Mouse (Mus musculus) embryonic facial prominence, embryonic 11.5 days (tissue): ENCODE results near the gene Lrba. TPM values are rescaled to one million over a fixed set of nuclear protein-coding genes. Genes with fewer than 3 reads are reported as not detected.

Source experiments
- ATAC-seq: fragments of 200-750 bp; cut with Nextera tagmentation; replicated peaks from 2 replicates; pipeline ENCODE4 v1.8.0; 2017; ENCODE audit warnings: low read depth; ENCODE audit not compliant: insufficient number of reproducible peaks, low FRiP score, low TSS enrichment
- DNase-seq: peaks from one replicate; pipeline ENCODE4 v3.0.0-alpha.2; 2015; ENCODE audit warnings: low spot score
- H3K27ac ChIP-seq: fragments of 300-500 bp; sonication (generic); replicated peaks from 2 replicates; pipeline ENCODE4 v1.5.1; 2014; ENCODE audit warnings: mild to moderate bottlenecking, low read depth, low read length, control low read depth
- H3K27me3 ChIP-seq: fragments of 300-500 bp; sonication (generic); 2 replicates; pipeline ENCODE4 v1.6.1; 2014; ENCODE audit warnings: mild to moderate bottlenecking, low read length, moderate library complexity, mixed read lengths; ENCODE audit not compliant: control insufficient read depth, insufficient read depth
- H3K36me3 ChIP-seq: fragments of 300-500 bp; sonication (generic); replicated peaks from 2 replicates; pipeline ENCODE4 v1.6.1; 2014; ENCODE audit warnings: low read depth, mild to moderate bottlenecking, low read length, moderate library complexity, mixed read lengths; ENCODE audit not compliant: control insufficient read depth, insufficient read depth
- H3K4me1 ChIP-seq: fragments of 300-500 bp; sonication (generic); 2 replicates; pipeline ENCODE4 v1.6.1; 2014; ENCODE audit warnings: low read length, mixed read lengths; ENCODE audit not compliant: control insufficient read depth, insufficient read depth
- H3K4me2 ChIP-seq: fragments of 300-500 bp; sonication (generic); 2 replicates; pipeline ENCODE4 v1.6.1; 2014; ENCODE audit warnings: low read depth, mild to moderate bottlenecking, control low read depth, low read length, moderate library complexity
- H3K4me3 ChIP-seq: fragments of 300-500 bp; sonication (generic); 2 replicates; pipeline ENCODE4 v1.5.1; 2014; ENCODE audit warnings: low read depth, low read length, control low read depth
- H3K9ac ChIP-seq: fragments of 300-500 bp; sonication (generic); replicated peaks from 2 replicates; pipeline ENCODE4 v1.6.1; 2014; ENCODE audit warnings: mild to moderate bottlenecking, control low read depth, low read length
- H3K9me3 ChIP-seq: fragments of 300-500 bp; sonication (generic); replicated peaks from 2 replicates; pipeline ENCODE4 v1.6.1; 2016; ENCODE audit warnings: mild to moderate bottlenecking, low read length, inconsistent platforms, mixed read lengths; ENCODE audit not compliant: control insufficient read depth
- WGBS: fragments of 180-500 bp; shearing (Covaris S2); extraction: QIAGEN DNeasy Blood & Tissue Kit; methylation state at CpG from one replicate; pipeline ENCODE4 v1.1.7; 2014; 5-methylcytosine and 5-hydroxymethylcytosine counted together
- polyA plus RNA-seq: library from polyadenylated mRNA; unstranded; fragments of >200 nt; fragmentation: Nextera tagmentation; extraction: Ambion mirVana; gene quantifications from 2 replicates; pipeline ENCODE4 v1.2.1, GENCODE M21; 2014

Gene Lrba
- polyA plus RNA-seq, 1 experiment from 2014 or later, result 8.9 TPM

- H3K9ac ChIP-seq, result no peak overlapping the region
- WGBS, result 67% methylated on average over 4 of the region's 4 CpGs
- no peaks in the 10 kb centered on the region for H3K9me3 ChIP-seq
- H3K4me1 ChIP-seq, result no peaks in the 10 kb centered on the region
- ATAC-seq (no peak), DNase-seq (no peak)
- H3K4me2 ChIP-seq, result no peak overlapping the region
- H3K27me3 ChIP-seq, result no peaks in the 10 kb centered on the region
- H3K4me3 ChIP-seq, result no peak overlapping the region
- H3K27ac ChIP-seq, result no peak overlapping the region
- H3K36me3 ChIP-seq, result no peaks in the 10 kb centered on the region
Observed at GRCm38 (mm10) chr3:86443497-86443896, 219.0 kb downstream of the Lrba start.

- ATAC-seq (no peak), DNase-seq (no peak)
- Histone ChIP-seq H3K9me3 (no peaks in the 10 kb centered on the region), H3K27me3 (no peaks in the 10 kb centered on the region), H3K9ac (no peak overlapping the region), H3K36me3 (no peaks in the 10 kb centered on the region), H3K4me3 (no peak overlapping the region), H3K4me2 (no peak overlapping the region), H3K27ac (no peak overlapping the region), H3K4me1 (no peaks in the 10 kb centered on the region)
- WGBS, result 96% methylated on average over 2 of the region's 2 CpGs
Observed at GRCm38 (mm10) chr3:86451211-86451610, 226.7 kb downstream of the Lrba start.

GRCm38 (mm10) chr3:86461582-86461981 lies 237.1 kb downstream of the Lrba start:
- WGBS, result 92% methylated on average over 3 of the region's 3 CpGs

GRCm38 (mm10) chr3:86489992-86490391 lies 265.5 kb downstream of the Lrba start:
- Histone ChIP-seq H3K27me3 (no peaks in the 10 kb centered on the region), H3K9ac (no peak overlapping the region), H3K9me3 (no peaks in the 10 kb centered on the region), H3K4me2 (no peak overlapping the region), H3K27ac (no peak overlapping the region), H3K4me3 (no peak overlapping the region), H3K4me1 (no peaks in the 10 kb centered on the region), H3K36me3 (no peaks in the 10 kb centered on the region)
- 85% methylated on average over 1 of the region's 1 CpGs for WGBS
- DNase-seq (no peak), ATAC-seq (no peak)

More at GRCm38 (mm10) chr3:86461582-86461981, 237.1 kb downstream of the Lrba start:
- Histone ChIP-seq H3K4me1 (no peaks in the 10 kb centered on the region), H3K4me3 (no peak overlapping the region), H3K36me3 (no peaks in the 10 kb centered on the region), H3K4me2 (no peak overlapping the region), H3K27ac (no peak overlapping the region), H3K9ac (no peak overlapping the region), H3K9me3 (no peaks in the 10 kb centered on the region), H3K27me3 (no peaks in the 10 kb centered on the region)
- DNase-seq (no peak), ATAC-seq (no peak)

GRCm38 (mm10) chr3:86500586-86500985 lies 276.1 kb downstream of the Lrba start:
- H3K9ac ChIP-seq, result no peak overlapping the region
- H3K27me3 ChIP-seq, result no peaks in the 10 kb centered on the region
- H3K9me3 ChIP-seq, result no peaks in the 10 kb centered on the region
- H3K4me2 ChIP-seq, result no peak overlapping the region
- H3K27ac ChIP-seq, result no peak overlapping the region
- H3K36me3 ChIP-seq, result no peaks in the 10 kb centered on the region
- ATAC-seq (no peak), DNase-seq (no peak)
- no peak overlapping the region for H3K4me3 ChIP-seq
- no peaks in the 10 kb centered on the region for H3K4me1 ChIP-seq

- WGBS, result 84% methylated on average over 2 of the region's 2 CpGs
- no peaks in the 10 kb centered on the region for H3K9me3 ChIP-seq
- no peak overlapping the region for H3K27ac ChIP-seq
- ATAC-seq (no peak), DNase-seq (no peak)
- H3K36me3 ChIP-seq, result no peaks in the 10 kb centered on the region
- no peaks in the 10 kb centered on the region for H3K27me3 ChIP-seq
- no peak overlapping the region for H3K9ac ChIP-seq
- no peak overlapping the region for H3K4me3 ChIP-seq
- H3K4me1 ChIP-seq, result no peaks in the 10 kb centered on the region
- no peak overlapping the region for H3K4me2 ChIP-seq
Observed at GRCm38 (mm10) chr3:86518506-86519109, 294.1 kb downstream of the Lrba start.

- WGBS, result 79% methylated on average over 3 of the region's 3 CpGs
- no peak overlapping the region for H3K9ac ChIP-seq
- H3K27ac ChIP-seq, result no peak overlapping the region
- H3K4me2 ChIP-seq, result no peak overlapping the region
- no peaks in the 10 kb centered on the region for H3K4me1 ChIP-seq
- no peaks in the 10 kb centered on the region for H3K27me3 ChIP-seq
- no peak for ATAC-seq
- no peak for DNase-seq
- no peaks in the 10 kb centered on the region for H3K36me3 ChIP-seq
- H3K4me3 ChIP-seq, result no peak overlapping the region
- no peaks in the 10 kb centered on the region for H3K9me3 ChIP-seq
Observed at GRCm38 (mm10) chr3:86522880-86523505, 298.5 kb downstream of the Lrba start.

- 29% methylated on average over 16 of the region's 16 CpGs for WGBS
- H3K27ac ChIP-seq, result peak overlapping the region; percentile 72; the same call in 1 of the 2 replicates
- peak; percentile 73; the same call in 1 of the 2 replicates for ATAC-seq
Observed at GRCm38 (mm10) chr3:86531531-86532269, 307.2 kb downstream of the Lrba start.

More at GRCm38 (mm10) chr3:86531531-86532269, 307.2 kb downstream of the Lrba start:
- no peaks in the 10 kb centered on the region for H3K9me3 ChIP-seq
- no peaks in the 10 kb centered on the region for H3K36me3 ChIP-seq
- no peak overlapping the region for H3K4me3 ChIP-seq
- no peaks in the 10 kb centered on the region for H3K27me3 ChIP-seq
- H3K9ac ChIP-seq, result no peak overlapping the region
- H3K4me2 ChIP-seq, result no peak overlapping the region
- DNase-seq, result peak; percentile 88
- H3K4me1 ChIP-seq, result no peaks in the 10 kb centered on the region
